Mouse (Mus musculus): ENCODE results near the gene Zfp974.
"Not testable (repeated sequence)": the region's sequence is repeated elsewhere in the genome, so short reads cannot be mapped to it uniquely, and the experiment has no call there.

Zfp974 gene

DNA sequence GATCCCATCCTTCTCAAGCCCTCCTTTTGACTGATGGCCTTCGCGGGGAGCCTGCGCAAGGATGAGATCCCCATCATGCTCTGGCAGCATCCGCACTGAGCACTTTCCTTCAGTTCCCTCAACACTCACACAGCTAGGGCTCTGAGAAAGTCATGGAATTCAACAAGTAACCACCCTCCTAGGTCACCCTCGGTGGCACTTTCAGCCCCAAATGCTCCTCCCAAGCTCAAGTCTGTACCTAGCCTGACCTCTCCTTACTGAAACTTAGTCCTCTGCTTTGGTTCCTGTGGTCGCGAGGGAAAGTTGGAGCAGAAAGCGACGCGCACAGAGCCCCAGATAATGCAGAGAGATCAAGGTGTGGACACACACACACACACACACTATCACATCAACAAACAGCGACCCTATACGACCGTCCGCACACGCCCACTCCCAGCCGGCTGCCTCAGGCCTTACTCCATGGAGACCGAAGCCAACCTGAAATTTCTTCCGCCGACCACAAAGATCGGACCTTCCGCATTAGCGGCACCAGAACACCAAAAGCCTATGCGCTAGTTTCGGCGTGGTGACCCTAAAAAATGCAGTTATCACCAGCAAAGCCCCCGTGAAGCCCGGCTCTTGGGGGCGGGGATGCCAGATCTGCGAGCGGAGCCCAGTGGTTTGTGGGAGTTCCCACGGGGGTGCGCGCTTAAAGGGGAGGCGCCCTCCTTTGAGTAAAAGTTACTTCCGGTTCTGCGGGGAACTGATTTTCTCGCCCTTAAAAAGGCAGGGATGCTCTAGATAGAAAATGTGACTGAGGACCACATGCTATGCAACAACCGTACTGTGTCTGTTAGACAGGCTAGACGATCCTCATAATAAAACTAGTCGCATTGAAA is at the start of gene Zfp974:
Gene Zfp974, minus strand, starts transcription at position 643 of the 878 bp plus-strand sequence.
- no peak for DNase-seq (ENCODE audit: low spot score)

DNA sequence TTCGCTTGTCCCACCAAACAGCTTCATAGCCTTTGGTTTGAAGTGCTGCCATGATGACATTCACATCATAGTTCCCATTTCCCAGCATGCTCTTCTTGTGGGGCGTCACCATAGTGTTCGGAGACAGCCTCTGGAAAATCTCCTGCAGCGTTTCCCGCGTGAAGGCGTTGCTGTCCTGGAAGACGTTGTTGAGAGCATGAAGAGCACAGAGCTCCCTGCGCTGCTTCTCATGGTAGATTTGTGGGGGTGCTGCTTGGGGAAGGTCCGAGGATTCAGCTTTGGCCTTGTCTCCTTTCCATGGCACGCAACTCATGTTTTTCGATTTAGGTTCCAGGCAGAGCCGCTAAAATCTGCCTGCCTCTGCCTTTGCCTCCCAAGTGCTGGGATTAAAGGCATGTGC is 20.2 kb upstream of the Zfp974 start:
- not testable (repeated sequence) for DNase-seq (ENCODE audit: low spot score)

GRCm38 (mm10) chr7:27941869-27942268 is 12.6 kb upstream of the Zfp974 start:
- DNase-seq (ENCODE audit: low spot score): not testable (repeated sequence)

DNA sequence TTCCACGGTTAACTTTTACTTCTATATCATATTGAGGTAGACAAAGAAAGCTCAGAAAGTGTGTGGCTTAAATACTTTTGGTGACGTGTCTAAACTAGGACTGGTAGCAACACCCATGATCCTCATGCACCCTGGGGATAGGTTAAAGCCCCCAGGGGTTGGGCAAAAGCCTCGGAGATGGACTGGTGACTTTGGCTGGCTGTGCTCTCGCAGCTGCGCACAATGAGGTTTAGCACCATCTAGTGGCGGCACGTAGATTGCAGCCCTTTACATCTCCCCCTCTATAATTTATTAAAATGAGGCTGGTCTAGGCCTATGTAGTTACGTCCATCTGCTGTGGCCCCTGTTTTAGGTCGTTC is 4.5 kb upstream of the Zfp974 start:
- not testable (repeated sequence) for DNase-seq (ENCODE audit: low spot score)

GRCm38 (mm10) chr7:27933050-27933799 is 4.0 kb upstream of the Zfp974 start:
- no peak for DNase-seq (ENCODE audit: low spot score)

- not testable (repeated sequence) for DNase-seq (ENCODE audit: low spot score)
These were observed 2.2 kb downstream of the Zfp974 start for GRCm38 (mm10) chr7:27927041-27927440.

DNA sequence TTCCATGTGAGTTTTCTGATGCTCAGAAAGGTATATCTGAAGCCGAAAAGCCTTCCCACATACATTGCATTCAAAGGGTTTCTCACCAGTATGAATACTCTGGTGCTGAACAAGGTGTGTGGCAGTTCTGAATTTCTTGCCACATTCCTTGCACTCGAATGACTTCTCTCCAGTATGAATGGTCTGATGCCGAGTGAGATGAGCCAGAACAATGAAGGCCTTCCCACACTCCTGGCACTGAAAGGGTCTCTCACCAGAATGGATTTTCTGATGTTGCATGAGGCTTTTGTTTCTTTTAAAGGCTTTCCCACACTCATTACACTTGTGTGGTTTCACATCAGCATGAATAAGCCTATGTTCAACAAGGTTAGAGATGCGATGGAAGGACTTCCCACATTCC is 18.3 kb downstream of the Zfp974 start:
- not testable (repeated sequence) for DNase-seq (ENCODE audit: low spot score)

- no peak for DNase-seq (ENCODE audit: low spot score)
These were observed 24.0 kb downstream of the Zfp974 start for GRCm38 (mm10) chr7:27905061-27905848.

DNA sequence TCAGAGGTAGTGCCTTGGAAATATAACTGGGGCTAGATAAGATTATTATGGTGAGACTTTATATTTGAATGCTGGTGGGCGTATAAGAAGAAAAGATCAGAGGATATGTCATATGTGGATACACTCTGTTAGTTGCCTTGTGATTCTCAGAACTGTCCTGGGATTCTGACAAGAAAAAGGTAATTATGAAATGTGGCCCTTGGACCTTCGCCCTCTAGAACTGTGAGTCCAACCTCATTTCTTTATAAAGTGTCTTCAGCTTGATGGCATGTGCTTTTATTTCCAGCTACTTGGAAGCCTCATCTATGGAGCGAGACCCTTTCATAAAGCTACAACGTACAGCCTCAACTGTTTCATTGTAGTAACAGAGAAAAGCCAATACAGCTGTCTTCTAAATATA is 28.7 kb downstream of the Zfp974 start:
- no peak for DNase-seq (ENCODE audit: low spot score)

- DNase-seq (ENCODE audit: low spot score): no peak
These were observed 47.5 kb downstream of the Zfp974 start for GRCm38 (mm10) chr7:27881721-27882120.

- not testable (repeated sequence) for DNase-seq (ENCODE audit: low spot score)
These were observed 66.7 kb downstream of the Zfp974 start for GRCm38 (mm10) chr7:27862578-27862977.

DNA sequence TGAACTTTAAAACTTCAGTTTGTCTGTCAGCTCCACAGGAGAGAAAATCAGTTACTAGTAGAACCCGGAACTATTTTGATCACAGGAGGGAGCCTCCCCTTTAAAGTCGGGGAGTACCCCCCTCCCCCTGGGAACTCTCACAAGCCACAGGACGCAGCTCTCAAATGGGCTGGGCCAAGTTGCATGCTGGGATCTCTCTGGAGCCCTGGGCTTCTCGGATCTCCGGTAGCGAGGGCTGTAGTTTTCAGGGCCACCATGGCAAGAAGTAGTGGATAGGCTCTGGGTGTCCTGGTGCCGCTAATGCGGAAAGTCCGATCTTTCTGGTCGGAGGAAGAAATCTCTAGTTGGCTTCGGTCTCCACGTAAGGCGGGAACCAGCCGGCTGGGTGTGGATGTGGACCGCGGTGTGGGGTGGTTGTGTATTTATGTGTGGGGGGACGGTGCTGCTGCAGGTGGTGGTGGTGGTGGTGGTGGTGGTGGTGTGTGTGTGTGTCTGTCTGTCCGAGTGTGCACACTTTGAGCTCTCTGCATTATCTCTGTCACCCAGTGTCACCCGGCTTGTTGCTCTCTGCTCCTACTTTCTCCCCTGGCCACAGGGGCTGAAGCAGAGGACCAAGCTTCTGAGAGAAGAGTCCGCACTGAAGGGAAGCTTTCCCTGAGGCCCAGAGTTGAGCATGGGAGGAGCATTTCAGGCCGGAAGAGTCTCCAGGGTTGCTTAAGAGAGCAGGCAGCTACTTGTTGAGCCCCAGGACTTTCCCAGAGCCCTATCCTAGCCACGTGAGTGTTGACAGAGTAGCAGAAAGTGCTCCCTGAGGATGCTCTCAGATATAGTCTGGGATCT is 68.6 kb downstream of the Zfp974 start:
- peak; percentile 25 for DNase-seq (ENCODE audit: low spot score)

DNA sequence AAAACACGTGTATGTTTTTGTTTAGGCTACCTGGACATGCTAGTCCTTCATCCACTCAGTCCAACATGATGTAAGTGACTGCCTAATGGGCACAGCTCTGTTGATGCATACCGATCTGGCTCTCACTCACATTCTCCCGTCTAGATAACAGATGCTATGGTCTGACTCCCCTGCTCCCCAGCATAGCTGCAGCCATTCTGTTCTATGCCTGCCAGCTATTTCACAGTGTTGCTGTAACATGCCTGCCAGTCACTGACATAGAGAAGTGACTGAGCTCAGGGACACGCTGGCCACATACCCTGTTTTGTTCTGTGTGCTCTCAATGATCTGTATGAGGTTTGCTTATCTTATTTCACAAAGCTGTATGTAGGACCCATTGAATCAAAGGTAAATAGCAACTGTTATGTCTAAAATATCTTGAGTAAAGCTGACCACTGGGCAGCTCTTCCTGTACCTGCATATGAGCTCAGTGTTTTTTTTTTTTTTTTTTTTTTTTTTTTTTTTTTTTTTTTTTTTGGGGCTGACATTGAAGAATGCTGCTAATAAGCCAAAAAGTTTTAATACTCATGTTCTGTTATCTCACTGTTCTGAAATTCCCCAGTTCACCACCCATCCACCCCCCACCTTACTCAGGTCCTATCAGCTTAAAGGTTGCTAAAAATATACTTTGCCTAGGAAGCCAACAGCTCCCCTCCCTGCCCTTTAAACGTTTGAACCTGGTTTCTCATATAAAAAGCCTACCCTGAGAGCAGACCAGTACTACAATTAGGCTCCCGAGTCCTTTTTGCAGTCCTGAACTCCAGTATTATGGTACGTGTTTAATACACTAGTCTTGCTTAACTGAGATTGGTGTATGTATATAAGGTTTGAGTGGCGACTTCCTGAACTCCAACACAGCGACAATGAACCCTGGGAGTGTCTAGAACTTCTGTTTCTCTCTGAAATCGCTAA is 69.7 kb downstream of the Zfp974 start:
- DNase-seq (ENCODE audit: low spot score): no peak

Measured in urinary bladder, postnatal 10 days (tissue).